Mouse (Mus musculus) ES-CJ7 (cell line): Measurements from ENCODE around the gene Wdr17.

Experiments used
- DNase-seq: peaks from one replicate; pipeline ENCODE4 v3.0.0; 2011; ENCODE audit warnings: low read depth, low spot score

Gene Wdr17

GRCm38 (mm10) chr8:54791858-54792698, 94.9 kb downstream of the Wdr17 start:
- no peak for DNase-seq

DNA sequence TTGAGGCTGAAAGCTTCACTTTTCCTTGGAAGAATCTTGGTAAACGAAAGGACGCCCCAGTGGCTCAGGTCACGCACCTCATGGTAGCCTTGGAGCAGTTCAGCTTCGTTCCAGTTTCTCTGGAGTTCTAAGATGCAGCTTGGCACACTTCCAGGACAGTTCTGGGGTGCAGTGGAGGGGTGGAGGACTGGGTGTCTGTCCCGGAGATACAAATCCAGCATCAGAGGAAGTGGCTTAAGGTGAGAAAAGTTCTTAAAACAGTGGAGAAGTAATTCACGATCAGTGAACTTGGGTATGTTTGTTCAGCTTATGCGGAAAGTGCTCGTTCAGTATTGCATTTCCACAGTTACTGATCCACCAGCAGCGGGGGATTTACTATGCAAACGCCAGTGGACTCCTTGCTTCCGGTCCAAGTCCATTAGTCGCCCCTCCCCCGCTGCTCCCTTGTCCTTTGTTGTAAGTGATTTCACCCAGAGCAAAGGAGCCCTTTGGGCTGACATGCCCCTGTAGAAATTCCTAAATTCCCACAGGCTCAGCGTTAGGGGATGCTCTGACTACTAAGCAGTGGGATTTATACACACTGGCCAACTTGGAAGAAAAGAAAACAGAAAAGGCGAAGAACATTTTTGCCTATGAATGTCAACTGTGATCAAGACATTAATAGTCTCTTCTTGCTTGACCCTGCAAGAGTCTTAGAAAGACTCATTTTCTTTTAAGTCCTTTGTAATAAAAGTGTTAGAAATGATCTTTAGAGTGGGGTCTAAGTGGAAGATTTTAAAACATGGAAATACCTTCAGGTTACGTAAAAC, 106.6 kb downstream of the Wdr17 start:
- DNase-seq = peak; percentile 53

- peak; percentile 43 for DNase-seq
Observed at GRCm38 (mm10) chr8:54779317-54780133, 107.5 kb downstream of the Wdr17 start.

- no peak for DNase-seq
Observed at GRCm38 (mm10) chr8:54777012-54777411, 110.0 kb downstream of the Wdr17 start.

DNA sequence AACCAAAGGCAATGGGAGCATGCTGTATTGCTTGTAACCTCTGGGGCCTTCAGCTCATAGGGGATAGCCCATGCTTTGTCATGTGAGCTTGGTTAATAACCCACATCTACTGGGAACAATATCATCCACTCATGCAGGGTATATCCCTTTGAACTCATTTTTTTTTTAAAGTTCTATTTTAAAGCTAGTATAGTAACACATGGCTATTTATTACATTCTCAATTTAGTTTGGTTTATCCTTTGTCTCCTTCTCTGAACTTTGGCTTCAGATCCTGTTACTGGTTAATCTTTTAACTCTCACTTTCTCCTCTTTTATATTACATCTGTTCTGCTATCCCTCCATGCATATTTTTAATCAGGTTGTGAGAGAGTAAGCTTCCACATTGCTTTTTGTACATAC, 110.7 kb downstream of the Wdr17 start:
- DNase-seq = no peak

GRCm38 (mm10) chr8:54757646-54758045, 129.3 kb downstream of the Wdr17 start:
- no peak for DNase-seq

- DNase-seq = no peak
Observed at GRCm38 (mm10) chr8:54736660-54737312, 150.2 kb downstream of the Wdr17 start.

DNA sequence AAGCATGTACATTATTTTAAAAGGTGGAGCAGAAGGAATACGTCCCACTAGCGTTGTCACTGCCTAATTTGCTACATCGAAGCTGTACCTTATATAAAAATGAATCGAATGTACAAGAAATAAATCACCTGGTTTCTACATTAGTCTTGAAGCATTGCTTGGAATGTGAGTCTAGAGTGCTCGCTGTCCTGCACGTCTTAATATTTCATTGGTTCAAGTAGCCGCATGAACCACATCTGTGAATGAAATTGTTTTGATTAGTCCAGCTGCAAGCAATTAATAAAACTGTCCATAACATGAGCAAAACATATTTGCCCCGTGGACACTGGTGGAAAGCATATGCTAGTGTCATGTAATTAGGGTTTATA, 162.3 kb downstream of the Wdr17 start:
- no peak for DNase-seq

DNA sequence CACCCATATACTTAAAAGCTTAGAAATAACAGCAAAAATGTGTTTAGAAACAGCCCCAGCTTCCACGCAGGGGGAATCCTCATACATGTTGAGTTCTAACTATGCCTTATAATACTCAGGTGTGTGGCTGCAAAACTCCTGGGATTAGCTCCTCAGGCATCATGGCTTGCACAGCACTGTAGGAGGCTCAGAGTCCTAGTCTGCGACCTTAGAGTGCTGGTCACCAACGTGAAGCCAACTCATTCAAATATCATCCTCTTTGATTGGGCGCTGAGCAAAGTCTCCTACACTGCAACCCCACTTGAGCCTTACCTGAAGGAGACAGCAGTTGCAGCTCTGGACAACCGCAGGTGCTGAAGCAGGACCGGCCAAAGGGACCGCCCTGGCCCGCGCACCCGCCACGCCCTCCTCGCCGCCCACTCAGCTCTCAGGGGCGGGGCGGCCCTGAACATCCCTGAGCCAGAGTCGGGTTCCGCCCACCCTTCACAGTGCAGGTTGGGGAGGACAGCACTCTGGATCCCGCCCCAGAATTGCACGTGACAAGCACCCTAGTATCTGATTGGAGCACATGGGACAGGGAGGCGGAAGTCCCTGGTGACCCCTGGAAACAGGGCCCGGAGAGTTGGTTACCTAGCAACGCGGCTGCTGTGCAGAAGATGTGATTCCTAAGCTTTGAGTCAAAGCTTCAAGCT, 162.9 kb downstream of the Wdr17 start:
- peak; percentile 99 for DNase-seq

DNA sequence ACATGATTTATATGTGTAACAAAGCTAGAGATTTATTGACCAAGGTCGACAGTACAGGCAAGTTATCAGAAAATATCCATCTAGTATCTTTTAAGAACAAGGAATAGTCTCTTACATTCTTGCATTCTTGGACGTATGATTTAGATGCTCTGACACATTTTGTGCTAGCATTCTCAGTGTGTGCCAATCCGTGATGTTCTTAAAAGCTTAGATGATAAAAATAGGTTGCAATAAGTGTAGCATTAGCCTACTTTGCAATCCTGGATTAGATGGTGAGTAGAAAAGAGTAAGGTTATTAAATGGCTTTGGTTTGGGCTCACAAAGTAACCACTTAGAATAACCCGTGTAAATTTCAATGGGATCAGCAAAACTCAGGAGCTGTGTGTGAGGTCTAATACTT, 168.5 kb downstream of the Wdr17 start:
- DNase-seq = no peak

DNA sequence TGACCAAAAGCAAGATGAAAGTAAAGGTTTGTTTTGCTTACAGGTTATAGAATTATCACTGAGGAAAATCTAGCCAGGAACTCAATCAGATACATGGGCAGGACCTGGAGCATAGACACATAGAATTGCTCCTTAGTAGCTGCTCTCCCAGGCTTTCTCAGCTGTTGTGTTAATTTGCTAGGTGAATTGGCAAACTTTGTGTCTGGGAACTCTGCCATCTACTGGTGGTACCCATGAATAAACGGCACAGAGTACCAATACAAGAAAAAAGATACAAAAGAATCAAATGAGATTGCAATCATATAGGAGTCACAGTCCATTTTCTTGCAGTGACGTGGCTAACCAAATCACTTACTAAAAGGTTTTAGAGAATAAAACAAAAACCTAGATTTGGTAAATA, 181.2 kb downstream of the Wdr17 start:
- peak; percentile 52 for DNase-seq

DNA sequence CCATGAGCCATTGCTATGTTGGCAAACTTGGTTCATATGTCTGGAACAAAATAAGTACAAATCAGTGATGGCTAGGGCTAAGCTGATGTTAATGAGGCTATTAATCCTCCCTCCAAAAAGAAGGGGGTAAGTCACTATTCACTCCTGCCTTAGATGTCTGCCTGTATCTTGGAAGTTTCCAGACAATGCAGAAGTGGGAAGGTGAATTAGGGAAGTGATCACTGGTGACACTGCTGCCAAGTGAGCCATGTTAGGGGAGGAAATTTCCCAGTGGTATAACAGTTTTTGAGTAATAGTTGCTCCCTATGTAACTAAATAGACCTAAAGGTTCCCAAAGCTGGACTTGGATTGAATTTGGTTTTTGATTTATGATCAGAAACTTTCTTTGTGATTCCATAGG, 215.2 kb downstream of the Wdr17 start:
- no peak for DNase-seq

DNA sequence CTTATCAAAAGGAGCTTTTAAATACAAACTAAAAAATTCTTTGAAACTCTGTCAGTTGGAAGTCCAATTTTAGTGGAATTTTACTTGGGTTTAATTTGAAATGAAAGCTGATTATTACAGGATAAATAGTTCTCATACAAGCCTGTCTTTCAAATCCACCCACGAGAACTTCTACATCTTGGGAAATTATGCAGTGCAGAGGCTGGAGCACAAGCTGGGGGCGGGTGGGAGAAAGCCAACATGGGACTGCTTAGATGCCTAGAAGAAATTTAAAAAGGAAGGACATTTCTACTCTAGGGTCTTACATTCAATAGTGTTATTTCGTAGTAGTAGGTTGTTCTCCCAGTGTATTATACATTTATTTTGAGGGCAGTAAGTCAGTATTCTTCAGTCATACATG, 219.2 kb downstream of the Wdr17 start:
- no peak for DNase-seq

GRCm38 (mm10) chr8:54660675-54661074, 226.3 kb downstream of the Wdr17 start:
- DNase-seq = peak; percentile 68

DNA sequence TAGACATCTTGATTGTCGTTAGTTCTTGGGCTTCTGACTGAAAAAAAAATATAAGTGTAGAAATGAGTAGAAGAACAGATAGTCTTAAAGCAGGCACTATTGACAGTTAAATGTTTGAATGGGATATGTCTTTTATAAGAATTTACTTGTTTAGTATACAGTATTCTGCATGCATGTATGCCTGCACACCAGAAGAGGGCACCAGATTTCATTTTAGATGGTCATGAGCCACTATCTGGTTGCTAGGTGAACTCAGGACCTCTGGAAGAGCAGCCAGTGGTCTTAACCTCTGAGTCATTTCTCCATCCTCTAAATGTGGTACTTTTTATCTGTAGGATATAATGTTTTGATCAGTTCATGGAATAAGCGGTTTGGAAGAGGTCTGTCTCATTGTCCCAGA, 227.3 kb downstream of the Wdr17 start:
- DNase-seq = no peak

DNA sequence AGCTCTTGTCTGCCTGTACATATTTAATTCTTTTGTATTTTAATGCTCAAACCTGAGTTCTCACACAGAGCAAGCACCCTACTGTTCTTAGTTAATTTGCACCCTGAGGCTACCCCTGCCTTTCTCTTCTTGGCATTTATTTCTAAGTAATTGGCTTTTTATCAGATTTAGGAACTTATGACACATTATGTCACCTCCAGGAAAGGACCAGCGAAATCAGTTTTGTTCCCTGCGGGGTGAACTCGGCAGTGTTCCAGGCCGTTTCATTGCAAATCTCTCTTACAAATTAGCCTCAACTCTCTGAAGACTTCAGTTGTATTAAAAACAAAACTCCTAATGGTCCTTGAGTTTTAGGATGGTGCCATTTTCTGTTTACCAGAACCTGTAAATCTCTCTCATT, 248.3 kb downstream of the Wdr17 start:
- DNase-seq = no peak

DNA sequence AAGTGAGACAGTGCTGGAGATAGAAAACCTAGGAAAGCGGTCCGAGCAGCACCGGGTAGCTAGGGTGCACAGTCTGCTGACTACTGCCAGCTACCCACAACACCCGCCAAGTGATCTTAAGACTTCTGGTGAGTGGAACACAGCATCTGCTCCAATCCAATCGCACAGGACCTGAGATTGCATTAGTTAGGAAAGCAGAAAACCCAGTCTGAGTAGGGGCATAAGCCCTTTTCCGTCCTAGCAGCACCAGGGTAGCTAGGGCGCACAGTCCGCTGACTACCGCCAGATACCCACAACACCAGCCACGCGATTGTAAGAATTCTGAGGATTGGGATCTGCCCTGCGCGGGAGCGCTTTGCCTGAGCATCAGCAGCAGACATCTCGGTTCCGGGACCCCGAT, 270.3 kb downstream of the Wdr17 start:
- peak; percentile 66 for DNase-seq

GRCm38 (mm10) chr8:54610238-54610637, 276.7 kb downstream of the Wdr17 start:
- no peak for DNase-seq

- no peak for DNase-seq
Observed at GRCm38 (mm10) chr8:54609336-54609735, 277.6 kb downstream of the Wdr17 start.

- no peak for DNase-seq
Observed at GRCm38 (mm10) chr8:54603440-54603839, 283.5 kb downstream of the Wdr17 start.

DNA sequence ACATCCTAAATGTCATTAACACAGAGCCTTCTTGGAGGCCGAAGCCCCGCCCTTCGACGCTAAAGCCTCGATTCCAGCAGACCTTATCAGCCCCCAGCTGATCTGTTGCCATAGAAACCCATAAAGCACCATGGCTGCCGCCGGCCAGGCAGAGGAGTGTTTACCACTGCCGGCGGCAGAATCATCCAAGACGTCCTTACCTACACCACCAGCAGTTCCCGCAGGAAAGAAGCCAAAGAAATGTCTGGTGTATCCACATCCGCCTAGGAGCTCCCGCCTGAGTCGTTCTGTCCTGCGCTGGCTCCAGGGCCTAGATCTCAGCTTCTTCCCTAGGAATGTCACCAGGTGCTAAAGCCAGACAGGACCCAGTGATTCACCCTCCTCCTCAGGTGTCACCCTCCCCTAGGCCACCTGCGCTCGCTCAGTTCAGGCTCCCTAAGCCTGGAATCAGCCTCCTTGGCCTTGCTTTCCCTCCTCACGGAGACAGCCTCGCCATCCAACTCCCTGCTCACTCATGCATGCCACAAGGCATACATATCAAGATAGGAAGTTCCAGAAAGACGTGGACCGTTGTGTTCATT, 286.2 kb downstream of the Wdr17 start, which contains the start of gene Spata4:
Spata4 (plus strand) TSS at position 111 of the 581 bp plus-strand sequence.
- DNase-seq = peak; percentile 77
